Mouse (Mus musculus) limb, embryonic 12.5 days (tissue): Measurements from ENCODE around the gene Malrd1. TPM values are rescaled to one million over a fixed set of nuclear protein-coding genes. Genes with fewer than 3 reads are reported as not detected.
"Not testable (repeated sequence)": the region's sequence is repeated elsewhere in the genome, so short reads cannot be mapped to it uniquely, and the experiment has no call there.

ENCODE experiments used
- ATAC-seq: fragments of 200-750 bp; cut with Nextera tagmentation; 2 replicates; pipeline ENCODE4 v1.8.0; 2017; ENCODE audit warnings: low read depth, moderate TSS enrichment; ENCODE audit not compliant: insufficient number of reproducible peaks, insufficient read depth, low FRiP score, low TSS enrichment
- H3K27ac ChIP-seq: fragments of 300-500 bp; sonication (generic); 2 replicates; pipeline ENCODE4 v1.5.1; 2016; ENCODE audit warnings: mild to moderate bottlenecking, moderate library complexity
- H3K27me3 ChIP-seq: fragments of 300-500 bp; sonication (generic); 2 replicates; pipeline ENCODE4 v1.6.1; 2016; ENCODE audit warnings: mild to moderate bottlenecking, moderate library complexity
- H3K36me3 ChIP-seq: fragments of 300-500 bp; sonication (generic); 2 replicates; pipeline ENCODE4 v1.6.1; 2016; ENCODE audit warnings: mild to moderate bottlenecking, moderate library complexity
- H3K4me1 ChIP-seq: fragments of 300-500 bp; sonication (generic); replicated peaks from 2 replicates; pipeline ENCODE4 v1.6.1; 2016
- H3K4me2 ChIP-seq: fragments of 300-500 bp; sonication (generic); 2 replicates; pipeline ENCODE4 v1.6.1; 2016; ENCODE audit warnings: mild to moderate bottlenecking, moderate library complexity
- H3K4me3 ChIP-seq: fragments of 300-500 bp; sonication (generic); replicated peaks from 2 replicates; pipeline ENCODE4 v1.5.1; 2016; ENCODE audit warnings: mild to moderate bottlenecking
- H3K9ac ChIP-seq: fragments of 300-500 bp; sonication (generic); replicated peaks from 2 replicates; pipeline ENCODE4 v1.6.1; 2016; ENCODE audit warnings: mild to moderate bottlenecking, moderate library complexity
- H3K9me3 ChIP-seq: fragments of 300-500 bp; sonication (generic); 2 replicates; pipeline ENCODE4 v1.6.1; 2016; ENCODE audit warnings: mild to moderate bottlenecking, moderate library complexity
- WGBS: fragments of 180-500 bp; shearing (Covaris S2); methylation state at CpG from one replicate; pipeline ENCODE4 v1.1.7; 2016; 5-methylcytosine and 5-hydroxymethylcytosine counted together
- polyA plus RNA-seq: library from polyadenylated mRNA; unstranded; fragments of >200 nt; fragmentation: Nextera tagmentation; extraction: Ambion mirVana; gene quantifications from 2 replicates; pipeline ENCODE4 v1.2.1, GENCODE M21; 2016

The Malrd1 gene
- polyA plus RNA-seq, 1 experiment from 2014 or later = 0.04 TPM

DNA sequence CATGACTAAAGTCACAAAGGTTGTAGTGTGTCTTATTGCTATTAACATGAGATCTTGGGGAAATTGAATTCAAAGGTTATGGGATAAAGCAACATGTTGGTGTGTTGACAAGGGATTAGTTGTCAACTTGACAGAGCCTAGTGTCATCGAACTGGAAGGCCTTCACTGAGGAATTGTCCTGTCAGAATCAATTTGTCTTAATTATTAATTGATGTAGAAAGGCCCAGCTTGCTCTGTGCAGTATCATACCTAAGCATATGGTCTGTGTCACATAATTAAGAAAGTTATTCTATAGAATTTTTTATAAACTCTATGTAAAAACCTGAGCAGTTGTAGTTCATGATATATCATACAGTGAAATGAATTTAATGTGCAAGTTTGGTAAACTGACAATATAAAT, 289.4 kb downstream of the Malrd1 start:
- no peak for ATAC-seq
- Histone ChIP-seq H3K9me3 (no peaks in the 10 kb centered on the region), H3K27me3 (no peaks in the 10 kb centered on the region), H3K9ac (no peak overlapping the region), H3K4me3 (no peak overlapping the region), H3K36me3 (no peaks in the 10 kb centered on the region), H3K4me1 (no peaks in the 10 kb centered on the region), H3K27ac (no peak overlapping the region), H3K4me2 (no peak overlapping the region)
- WGBS = 67% methylated on average over 1 of the region's 1 CpGs

DNA sequence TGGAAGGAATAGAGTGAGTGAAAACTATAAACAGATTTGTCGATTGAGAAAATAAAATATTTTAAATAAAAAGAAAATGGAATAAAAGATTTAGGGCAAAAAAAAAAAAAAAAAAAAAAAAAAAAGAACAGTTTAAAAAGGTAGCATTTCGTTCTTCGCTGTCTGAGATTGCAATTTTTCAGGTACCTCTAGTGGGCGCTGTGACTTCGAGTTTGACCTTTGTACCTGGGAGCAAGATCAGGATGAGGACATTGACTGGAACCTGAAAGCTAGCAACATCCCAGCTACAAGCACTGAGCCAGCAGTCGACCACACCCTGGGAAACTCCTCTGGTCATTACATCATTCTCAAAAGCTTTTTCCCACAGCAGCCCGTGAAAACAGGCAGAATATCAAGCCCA, 343.1 kb downstream of the Malrd1 start:
- no peak overlapping the region for H3K27ac ChIP-seq
- H3K4me1 ChIP-seq = no peaks in the 10 kb centered on the region
- no peaks in the 10 kb centered on the region for H3K9me3 ChIP-seq
- H3K27me3 ChIP-seq = no peaks in the 10 kb centered on the region
- H3K4me2 ChIP-seq = no peak overlapping the region
- no peak overlapping the region for H3K9ac ChIP-seq
- no peak overlapping the region for H3K4me3 ChIP-seq
- 26% methylated on average over 7 of the region's 7 CpGs for WGBS
- no peak for ATAC-seq
- H3K36me3 ChIP-seq = no peaks in the 10 kb centered on the region

DNA sequence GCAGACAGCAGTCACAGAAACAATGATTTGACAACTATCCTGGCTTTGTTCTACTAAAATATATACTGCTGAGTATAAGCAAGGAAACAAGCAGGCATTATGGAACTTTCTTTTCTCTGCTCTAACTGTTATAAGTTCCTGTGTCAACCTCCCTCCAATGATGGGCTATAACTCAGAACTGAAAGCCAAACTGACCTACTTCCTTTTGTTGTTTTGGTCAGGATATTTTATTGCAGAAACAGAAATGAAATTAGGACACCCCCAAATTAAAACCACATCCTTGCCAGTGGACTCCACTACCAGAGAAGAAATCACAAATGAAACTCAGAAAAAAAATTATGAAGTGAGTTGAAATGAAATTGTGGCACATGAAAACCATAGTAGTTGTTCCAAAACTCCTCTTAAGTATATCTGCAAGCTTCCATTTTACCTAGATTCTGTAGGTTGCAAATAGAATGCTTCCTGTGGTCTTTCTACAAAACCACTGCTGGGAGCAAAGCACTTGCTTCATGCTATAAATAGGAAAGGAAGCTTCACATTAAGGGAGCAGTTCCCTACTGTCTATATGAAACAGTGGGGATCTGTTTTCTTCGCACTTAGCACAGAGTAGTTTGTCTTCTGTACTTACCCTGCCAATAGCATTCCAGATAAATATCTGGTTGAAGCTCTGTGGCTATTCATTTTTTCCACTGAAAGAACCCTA, 367.3 kb downstream of the Malrd1 start:
- WGBS = 74% methylated on average over 1 of the region's 1 CpGs
- ATAC-seq = no peak

DNA sequence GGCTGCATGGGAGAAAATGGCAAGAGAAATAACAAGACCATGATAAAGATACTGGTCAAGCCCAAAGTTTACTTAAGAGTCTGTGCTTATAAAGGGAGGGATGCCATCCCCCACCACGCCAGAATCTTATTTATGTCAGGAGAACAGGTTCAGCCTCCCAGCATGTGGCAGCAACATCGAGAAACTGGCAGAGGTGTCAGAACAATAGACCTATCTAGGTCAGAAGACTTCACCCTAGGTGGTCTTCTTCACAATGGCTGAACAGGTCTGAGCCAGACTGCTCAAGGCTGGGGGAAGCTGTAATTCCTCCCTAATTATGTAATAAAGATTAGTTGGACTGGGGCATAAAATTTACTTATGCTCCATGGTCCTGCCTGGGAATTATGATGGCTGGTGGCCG, 399.2 kb downstream of the Malrd1 start:
- Histone ChIP-seq H3K9ac (no peak overlapping the region), H3K27ac (no peak overlapping the region), H3K4me2 (no peak overlapping the region), H3K4me1 (no peaks in the 10 kb centered on the region), H3K36me3 (no peaks in the 10 kb centered on the region), H3K4me3 (no peak overlapping the region), H3K9me3 (no peaks in the 10 kb centered on the region), H3K27me3 (no peaks in the 10 kb centered on the region)
- ATAC-seq = no peak
- 40% methylated on average over 3 of the region's 3 CpGs for WGBS

More for the DNA sequence above, 367.3 kb downstream of the Malrd1 start:
- Histone ChIP-seq H3K4me3 (no peak overlapping the region), H3K4me1 (no peaks in the 10 kb centered on the region), H3K9ac (no peak overlapping the region), H3K27ac (no peak overlapping the region), H3K36me3 (no peaks in the 10 kb centered on the region), H3K4me2 (no peak overlapping the region), H3K27me3 (no peaks in the 10 kb centered on the region), H3K9me3 (no peaks in the 10 kb centered on the region)

DNA sequence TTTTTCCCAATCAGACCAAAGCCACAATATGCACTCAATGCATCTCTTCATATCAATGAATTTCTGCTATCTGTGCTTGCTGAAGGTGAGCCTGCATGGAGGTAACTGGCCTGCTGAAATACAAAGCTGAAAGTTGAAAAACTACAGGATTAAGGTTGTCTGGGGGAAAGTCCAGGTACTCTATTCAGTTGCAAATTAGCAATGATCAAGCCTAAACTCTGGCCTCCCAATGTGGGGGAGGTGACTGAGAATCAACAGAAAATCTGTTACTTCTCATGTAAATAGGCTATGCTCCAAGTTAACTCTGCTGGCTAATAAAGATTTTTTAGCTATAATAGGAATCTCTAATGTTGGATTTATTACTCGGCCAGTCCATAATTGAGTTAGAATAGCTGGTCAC, 399.8 kb downstream of the Malrd1 start:
- H3K4me2 ChIP-seq = no peak overlapping the region
- H3K9me3 ChIP-seq = no peaks in the 10 kb centered on the region
- 69% methylated on average over 1 of the region's 1 CpGs for WGBS
- no peaks in the 10 kb centered on the region for H3K36me3 ChIP-seq
- H3K27me3 ChIP-seq = no peaks in the 10 kb centered on the region
- ATAC-seq = no peak
- H3K9ac ChIP-seq = no peak overlapping the region
- H3K4me3 ChIP-seq = no peak overlapping the region
- no peaks in the 10 kb centered on the region for H3K4me1 ChIP-seq
- no peak overlapping the region for H3K27ac ChIP-seq

DNA sequence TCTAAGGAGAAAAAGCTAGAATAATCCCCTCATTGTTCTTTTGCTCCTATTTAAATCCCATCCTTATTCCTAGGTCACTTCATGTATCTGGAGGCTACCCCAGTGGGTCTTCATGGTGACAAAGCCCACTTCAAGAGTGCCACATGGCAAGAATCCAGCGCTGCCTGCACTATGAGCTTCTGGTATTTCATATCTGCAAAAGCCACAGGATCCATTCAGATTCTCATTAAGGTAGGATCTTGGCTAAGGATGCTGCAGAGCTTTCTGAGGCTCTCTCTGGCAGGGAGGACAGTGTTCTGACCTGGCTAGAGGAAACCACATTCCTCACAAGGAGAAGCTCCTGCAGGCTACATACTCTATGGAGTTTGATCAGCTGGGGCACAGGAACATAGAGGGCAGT, 405.2 kb downstream of the Malrd1 start:
- Histone ChIP-seq H3K4me2 (no peak overlapping the region), H3K4me3 (no peak overlapping the region), H3K27me3 (no peaks in the 10 kb centered on the region), H3K27ac (no peak overlapping the region), H3K36me3 (no peaks in the 10 kb centered on the region), H3K9ac (no peak overlapping the region), H3K9me3 (no peaks in the 10 kb centered on the region), H3K4me1 (no peaks in the 10 kb centered on the region)
- WGBS = 86% methylated on average over 1 of the region's 1 CpGs
- no peak for ATAC-seq

DNA sequence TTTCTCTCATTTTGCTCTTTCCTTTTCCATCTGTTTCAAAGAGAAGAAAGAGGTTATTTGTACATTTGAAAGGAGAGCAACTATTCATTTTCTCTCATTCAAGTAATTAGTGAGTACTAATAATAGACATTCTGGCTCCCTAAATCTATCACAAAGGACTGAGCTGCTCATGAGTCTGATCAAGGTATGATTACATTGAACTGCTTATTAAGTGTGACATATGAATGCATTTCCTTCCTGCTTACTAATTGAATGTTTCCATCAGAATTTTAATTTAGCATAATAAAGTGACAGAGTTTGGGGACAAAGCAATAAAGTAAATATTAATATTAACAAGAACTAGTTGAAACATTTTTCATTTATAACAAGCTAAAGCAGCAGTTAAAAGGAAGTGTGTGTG, 405.6 kb downstream of the Malrd1 start:
- H3K27ac ChIP-seq = no peak overlapping the region
- no peak for ATAC-seq
- no peaks in the 10 kb centered on the region for H3K36me3 ChIP-seq
- H3K27me3 ChIP-seq = no peaks in the 10 kb centered on the region
- H3K4me3 ChIP-seq = no peak overlapping the region
- no peak overlapping the region for H3K4me2 ChIP-seq
- H3K4me1 ChIP-seq = no peaks in the 10 kb centered on the region
- no peak overlapping the region for H3K9ac ChIP-seq
- H3K9me3 ChIP-seq = no peaks in the 10 kb centered on the region

DNA sequence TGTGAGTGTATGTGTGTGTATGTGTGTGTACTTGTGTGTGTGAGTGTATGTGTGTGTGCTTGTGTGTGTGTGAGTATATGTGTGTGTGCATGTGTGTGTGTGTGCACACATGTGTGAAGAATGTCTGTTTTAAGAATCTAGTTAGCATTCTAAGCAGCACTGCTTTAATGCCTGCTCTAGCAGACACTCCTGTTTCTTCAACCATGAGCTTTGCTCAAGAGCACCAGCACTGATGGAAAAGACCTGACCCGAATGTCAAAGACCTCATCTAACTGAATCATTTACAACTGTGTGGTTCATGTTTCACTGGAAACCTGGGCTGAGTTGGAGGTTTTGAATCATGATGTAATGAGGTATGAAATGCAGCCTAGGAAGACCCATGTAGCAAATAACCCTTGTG, 406.1 kb downstream of the Malrd1 start:
- Histone ChIP-seq H3K4me2 (no peak overlapping the region), H3K4me3 (no peak overlapping the region), H3K4me1 (no peaks in the 10 kb centered on the region), H3K9ac (no peak overlapping the region), H3K36me3 (no peaks in the 10 kb centered on the region), H3K27me3 (no peaks in the 10 kb centered on the region), H3K9me3 (no peaks in the 10 kb centered on the region), H3K27ac (no peak overlapping the region)
- WGBS = 61% methylated on average over 1 of the region's 1 CpGs
- ATAC-seq = no peak

DNA sequence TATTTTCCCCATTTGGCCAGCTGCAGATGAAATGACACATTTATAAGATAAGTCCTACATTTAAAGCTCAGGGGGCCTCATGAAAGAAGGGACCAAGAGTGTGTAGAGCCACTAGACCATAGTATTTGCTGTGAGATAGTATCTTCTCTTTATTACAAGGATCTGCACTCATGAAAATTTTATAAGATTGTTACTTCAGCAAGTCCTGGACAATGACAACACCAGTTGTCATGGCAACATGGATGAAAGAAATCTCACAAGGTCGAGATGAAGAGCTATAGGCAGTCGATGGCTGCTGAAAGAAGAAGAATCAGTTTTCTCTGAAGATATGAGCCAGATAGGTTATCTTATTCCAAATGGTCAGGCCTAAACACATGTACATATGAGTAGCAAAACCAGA, 476.6 kb downstream of the Malrd1 start:
- Histone ChIP-seq H3K9me3 (no peaks in the 10 kb centered on the region), H3K36me3 (no peaks in the 10 kb centered on the region), H3K4me2 (no peak overlapping the region), H3K4me1 (no peaks in the 10 kb centered on the region), H3K4me3 (no peak overlapping the region), H3K27ac (no peak overlapping the region), H3K27me3 (no peaks in the 10 kb centered on the region), H3K9ac (no peak overlapping the region)
- WGBS = 71% methylated on average over 2 of the region's 2 CpGs
- ATAC-seq = no peak

DNA sequence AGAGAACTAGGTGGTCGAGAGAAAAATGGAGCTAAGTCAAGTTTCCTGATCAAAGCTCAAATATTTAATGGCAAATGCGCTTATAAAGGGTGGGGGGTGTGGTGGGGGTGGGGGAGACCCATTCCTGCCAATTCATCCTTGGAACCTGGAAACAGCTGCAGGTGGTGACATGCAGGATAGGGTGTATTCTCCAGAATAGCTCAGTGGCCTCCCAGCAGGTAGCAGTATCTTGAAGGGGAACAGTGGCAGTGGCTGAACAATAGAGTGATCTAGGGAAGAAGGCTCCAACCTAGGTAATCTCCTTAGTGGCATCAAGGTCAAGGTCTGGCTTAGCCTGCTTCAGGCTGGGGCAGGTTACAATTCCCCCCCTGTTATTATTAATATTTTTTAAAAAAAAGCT, 490.8 kb downstream of the Malrd1 start:
- not testable (repeated sequence) for H3K9me3 ChIP-seq, H3K36me3 ChIP-seq, H3K27me3 ChIP-seq, H3K27ac ChIP-seq, H3K9ac ChIP-seq, H3K4me1 ChIP-seq, H3K4me3 ChIP-seq, ATAC-seq, H3K4me2 ChIP-seq
- WGBS = 91% methylated on average over 2 of the region's 2 CpGs

DNA sequence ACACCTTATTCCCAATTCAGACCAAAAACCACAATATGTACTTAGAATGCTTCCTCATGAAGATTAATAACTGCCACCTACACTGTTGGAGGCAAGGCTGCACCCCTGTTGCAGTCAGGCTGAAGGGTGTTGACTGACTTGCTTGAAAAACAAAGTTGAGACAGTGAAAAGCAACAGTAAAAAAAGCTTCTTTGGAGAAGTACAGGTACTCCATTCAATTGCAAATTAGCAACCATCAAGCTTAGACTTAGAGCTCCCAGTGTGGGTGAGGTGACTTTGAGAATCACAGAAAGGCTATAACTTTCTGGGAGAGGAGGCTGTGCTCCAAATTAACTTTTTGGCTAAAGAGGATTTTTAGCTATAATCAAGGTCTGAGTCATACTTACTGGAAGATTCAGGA, 491.4 kb downstream of the Malrd1 start:
- not testable (repeated sequence) for H3K36me3 ChIP-seq, H3K27me3 ChIP-seq, H3K4me2 ChIP-seq, H3K4me1 ChIP-seq, H3K9ac ChIP-seq, H3K27ac ChIP-seq, H3K4me3 ChIP-seq, ATAC-seq, H3K9me3 ChIP-seq

DNA sequence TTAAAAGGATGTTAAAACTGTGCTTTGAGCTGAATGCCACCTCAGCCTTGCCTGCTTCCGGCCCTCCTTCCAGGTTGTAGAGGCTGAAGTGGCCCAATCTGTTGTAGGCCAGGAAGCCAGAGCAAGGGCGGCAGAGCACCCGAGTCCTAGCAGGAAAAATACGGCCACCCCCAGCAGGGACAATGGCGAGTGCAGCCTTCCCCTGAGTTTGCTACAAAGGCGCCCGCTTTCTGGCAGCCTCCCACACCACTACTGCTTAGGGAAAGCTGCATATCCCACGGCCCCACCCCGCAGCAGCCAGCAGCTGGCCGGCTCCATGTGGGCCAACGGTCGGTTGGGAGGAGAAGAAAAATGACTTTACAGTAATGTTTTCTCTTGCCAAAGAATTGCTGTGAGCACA, 503.5 kb downstream of the Malrd1 start:
- 53% methylated on average over 12 of the region's 12 CpGs for WGBS
- no peaks in the 10 kb centered on the region for H3K9me3 ChIP-seq
- no peak overlapping the region for H3K4me3 ChIP-seq
- H3K4me2 ChIP-seq = no peak overlapping the region
- no peaks in the 10 kb centered on the region for H3K36me3 ChIP-seq
- H3K9ac ChIP-seq = no peak overlapping the region
- H3K27me3 ChIP-seq = no peaks in the 10 kb centered on the region
- H3K27ac ChIP-seq = no peak overlapping the region
- ATAC-seq = no peak
- H3K4me1 ChIP-seq = no peaks in the 10 kb centered on the region
